Mouse (Mus musculus): ENCODE results near the gene E2f3. TPM values are rescaled to one million over a fixed set of nuclear protein-coding genes. Genes with fewer than 3 reads are reported as not detected.

The E2f3 gene
- polyA plus RNA-seq, 1 experiment from 2014 or later = 19.6 TPM

DNA sequence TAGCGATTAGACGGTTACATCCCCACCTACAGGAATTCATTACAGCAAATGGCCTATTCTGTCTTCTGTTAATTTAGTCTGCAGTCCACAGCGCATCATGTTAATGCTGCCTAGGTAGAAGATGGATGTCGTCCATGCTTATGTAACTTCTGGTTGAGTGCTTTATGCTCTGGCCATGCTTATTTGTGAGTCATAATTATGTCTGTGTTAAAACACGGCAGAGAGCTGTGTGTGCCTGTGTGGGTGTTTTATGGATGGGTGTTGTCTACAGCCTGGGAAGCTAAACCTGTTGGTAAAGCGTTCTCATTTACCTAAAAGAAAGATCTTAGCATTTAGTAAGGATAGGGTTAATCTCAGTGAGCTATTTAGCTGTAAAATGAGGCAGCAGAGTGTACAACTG lies 26.4 kb upstream of the E2f3 start:
- no peak overlapping the region for H3K4me2 ChIP-seq (ENCODE audit: low read depth, low read length)
- H3K27me3 ChIP-seq (ENCODE audit: control insufficient read depth, insufficient read depth, low read length) = no peaks in the 10 kb centered on the region
- H3K4me3 ChIP-seq (ENCODE audit: low read depth, low read length) = no peak overlapping the region
- no peak overlapping the region for H3K27ac ChIP-seq (replicated peaks; ENCODE audit: low read depth, low read length)
- no peaks in the 10 kb centered on the region for H3K4me1 ChIP-seq (ENCODE audit: control insufficient read depth, insufficient read depth, low read length)
- no peaks in the 10 kb centered on the region for H3K36me3 ChIP-seq (replicated peaks; ENCODE audit: control insufficient read depth, insufficient read depth, low read depth, low read length)
- H3K9me3 ChIP-seq (replicated peaks; ENCODE audit: control insufficient read depth, low read length) = no peaks in the 10 kb centered on the region
- H3K9ac ChIP-seq (replicated peaks; ENCODE audit: low read length) = no peak overlapping the region
- DNase-seq (ENCODE audit: low spot score) (no peak), ATAC-seq (replicated peaks; ENCODE audit: insufficient number of reproducible peaks, low FRiP score, low TSS enrichment, low read depth) (no peak)
- 86% methylated on average over 6 of the region's 6 CpGs for WGBS

DNA sequence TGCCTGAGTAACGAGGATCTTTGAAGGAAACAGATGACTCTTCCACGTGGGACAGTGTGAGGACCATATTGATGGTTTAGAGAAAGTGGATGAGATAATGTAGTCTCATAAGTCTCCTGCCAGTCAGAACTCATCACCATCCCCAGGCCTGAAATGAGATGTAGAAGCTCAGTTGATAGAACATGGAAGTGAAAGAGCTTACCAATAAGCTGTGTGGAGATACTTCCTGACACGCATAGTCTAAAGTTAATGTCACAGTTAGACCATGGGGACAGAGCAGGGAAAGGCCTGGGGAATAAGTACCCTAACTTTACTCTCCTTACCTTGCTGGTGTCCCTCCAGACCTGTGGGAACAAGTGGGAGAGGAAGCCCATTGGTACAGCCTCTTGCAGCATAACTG lies 22.9 kb upstream of the E2f3 start:
- Histone ChIP-seq H3K4me2 (ENCODE audit: low read depth, low read length) (no peak overlapping the region), H3K4me1 (ENCODE audit: control insufficient read depth, insufficient read depth, low read length) (no peaks in the 10 kb centered on the region), H3K9ac (replicated peaks; ENCODE audit: low read length) (no peak overlapping the region), H3K9me3 (replicated peaks; ENCODE audit: control insufficient read depth, low read length) (no peaks in the 10 kb centered on the region), H3K27me3 (ENCODE audit: control insufficient read depth, insufficient read depth, low read length) (no peaks in the 10 kb centered on the region), H3K4me3 (ENCODE audit: low read depth, low read length) (no peak overlapping the region), H3K27ac (replicated peaks; ENCODE audit: low read depth, low read length) (no peak overlapping the region), H3K36me3 (replicated peaks; ENCODE audit: control insufficient read depth, insufficient read depth, low read depth, low read length) (no peaks in the 10 kb centered on the region)
- 74% methylated on average over 3 of the region's 3 CpGs for WGBS
- DNase-seq (ENCODE audit: low spot score) = no peak
- ATAC-seq (replicated peaks; ENCODE audit: insufficient number of reproducible peaks, low FRiP score, low TSS enrichment, low read depth) = no peak

DNA sequence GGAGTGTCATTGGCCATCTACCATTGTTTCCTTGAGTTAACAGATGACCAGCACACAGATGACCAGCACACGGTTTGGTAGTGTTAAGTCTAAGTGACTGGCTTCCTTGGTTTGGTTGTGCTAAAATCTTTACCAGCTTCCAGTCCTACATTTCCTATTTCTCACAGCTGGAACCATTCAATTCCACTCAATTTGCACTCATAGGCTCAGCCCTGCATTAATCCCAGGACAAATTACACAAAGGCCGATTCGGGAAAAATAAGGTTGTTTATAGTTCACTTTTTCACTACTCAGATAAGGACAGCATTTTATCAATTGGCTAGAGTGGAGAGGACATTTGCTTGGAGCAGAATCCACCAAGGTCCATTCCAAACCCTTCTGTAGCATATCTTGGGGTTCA lies 19.6 kb upstream of the E2f3 start:
- H3K36me3 ChIP-seq (replicated peaks; ENCODE audit: control insufficient read depth, insufficient read depth, low read depth, low read length) = no peaks in the 10 kb centered on the region
- 80% methylated on average over 3 of the region's 3 CpGs for WGBS
- no peak overlapping the region for H3K4me3 ChIP-seq (ENCODE audit: low read depth, low read length)
- H3K4me1 ChIP-seq (ENCODE audit: control insufficient read depth, insufficient read depth, low read length) = no peaks in the 10 kb centered on the region
- DNase-seq (ENCODE audit: low spot score) = no peak
- no peak for ATAC-seq (replicated peaks; ENCODE audit: insufficient number of reproducible peaks, low FRiP score, low TSS enrichment, low read depth)
- H3K9ac ChIP-seq (replicated peaks; ENCODE audit: low read length) = no peak overlapping the region
- no peaks in the 10 kb centered on the region for H3K9me3 ChIP-seq (replicated peaks; ENCODE audit: control insufficient read depth, low read length)
- H3K27ac ChIP-seq (replicated peaks; ENCODE audit: low read depth, low read length) = no peak overlapping the region
- no peaks in the 10 kb centered on the region for H3K27me3 ChIP-seq (ENCODE audit: control insufficient read depth, insufficient read depth, low read length)
- H3K4me2 ChIP-seq (ENCODE audit: low read depth, low read length) = no peak overlapping the region

DNA sequence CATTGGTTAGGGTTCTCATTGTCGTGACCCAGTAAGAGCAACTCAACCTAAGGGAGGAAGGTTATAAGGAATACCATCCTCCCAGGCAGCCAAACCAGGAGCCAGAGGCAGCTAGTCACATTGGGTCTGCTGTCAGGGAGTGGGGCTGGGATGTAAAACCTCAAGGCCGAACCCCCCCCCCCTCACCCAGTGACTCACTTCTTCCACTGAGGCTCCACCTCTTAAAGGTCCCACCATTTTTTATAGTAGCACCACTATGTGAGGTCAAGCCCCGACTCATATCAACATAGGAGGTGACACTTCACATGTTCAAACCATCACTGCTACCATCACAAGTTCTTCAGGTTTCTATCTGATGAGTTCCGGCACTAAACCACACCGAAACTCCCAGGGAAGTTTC lies 19.0 kb upstream of the E2f3 start:
- no peak for ATAC-seq (replicated peaks; ENCODE audit: insufficient number of reproducible peaks, low FRiP score, low TSS enrichment, low read depth)
- 84% methylated on average over 5 of the region's 5 CpGs for WGBS
- no peak overlapping the region for H3K4me3 ChIP-seq (ENCODE audit: low read depth, low read length)
- H3K27ac ChIP-seq (replicated peaks; ENCODE audit: low read depth, low read length) = no peak overlapping the region
- no peak for DNase-seq (ENCODE audit: low spot score)
- no peak overlapping the region for H3K9ac ChIP-seq (replicated peaks; ENCODE audit: low read length)
- no peaks in the 10 kb centered on the region for H3K27me3 ChIP-seq (ENCODE audit: control insufficient read depth, insufficient read depth, low read length)
- H3K9me3 ChIP-seq (replicated peaks; ENCODE audit: control insufficient read depth, low read length) = no peaks in the 10 kb centered on the region
- H3K4me2 ChIP-seq (ENCODE audit: low read depth, low read length) = no peak overlapping the region
- H3K36me3 ChIP-seq (replicated peaks; ENCODE audit: control insufficient read depth, insufficient read depth, low read depth, low read length) = no peaks in the 10 kb centered on the region
- no peaks in the 10 kb centered on the region for H3K4me1 ChIP-seq (ENCODE audit: control insufficient read depth, insufficient read depth, low read length)

DNA sequence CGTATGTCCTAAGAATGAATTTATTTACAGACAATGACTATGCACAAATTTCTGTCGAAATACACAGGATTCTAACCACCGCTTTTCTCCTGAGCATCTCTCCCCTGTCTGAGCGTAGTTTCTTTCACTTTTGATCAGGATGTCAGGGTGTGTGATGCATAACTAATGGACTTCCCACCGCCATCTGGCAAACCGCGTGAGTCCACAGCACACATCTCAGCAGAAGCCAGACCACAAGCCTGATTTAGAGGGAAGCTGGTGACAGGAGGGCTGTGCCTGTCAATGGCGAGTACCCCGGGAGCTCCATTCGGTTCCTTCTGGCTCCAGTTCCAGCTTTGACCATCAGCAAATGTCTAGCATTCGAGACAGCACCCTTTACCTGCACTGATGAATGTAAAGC lies 17.3 kb upstream of the E2f3 start:
- H3K4me2 ChIP-seq (ENCODE audit: low read depth, low read length) = no peak overlapping the region
- H3K4me3 ChIP-seq (ENCODE audit: low read depth, low read length) = no peak overlapping the region
- DNase-seq (ENCODE audit: low spot score) = no peak
- ATAC-seq (replicated peaks; ENCODE audit: insufficient number of reproducible peaks, low FRiP score, low TSS enrichment, low read depth) = no peak
- H3K4me1 ChIP-seq (ENCODE audit: control insufficient read depth, insufficient read depth, low read length) = no peaks in the 10 kb centered on the region
- no peaks in the 10 kb centered on the region for H3K9me3 ChIP-seq (replicated peaks; ENCODE audit: control insufficient read depth, low read length)
- H3K36me3 ChIP-seq (replicated peaks; ENCODE audit: control insufficient read depth, insufficient read depth, low read depth, low read length) = no peaks in the 10 kb centered on the region
- WGBS = 72% methylated on average over 11 of the region's 11 CpGs
- H3K9ac ChIP-seq (replicated peaks; ENCODE audit: low read length) = no peak overlapping the region
- H3K27me3 ChIP-seq (ENCODE audit: control insufficient read depth, insufficient read depth, low read length) = no peaks in the 10 kb centered on the region
- H3K27ac ChIP-seq (replicated peaks; ENCODE audit: low read depth, low read length) = no peak overlapping the region

DNA sequence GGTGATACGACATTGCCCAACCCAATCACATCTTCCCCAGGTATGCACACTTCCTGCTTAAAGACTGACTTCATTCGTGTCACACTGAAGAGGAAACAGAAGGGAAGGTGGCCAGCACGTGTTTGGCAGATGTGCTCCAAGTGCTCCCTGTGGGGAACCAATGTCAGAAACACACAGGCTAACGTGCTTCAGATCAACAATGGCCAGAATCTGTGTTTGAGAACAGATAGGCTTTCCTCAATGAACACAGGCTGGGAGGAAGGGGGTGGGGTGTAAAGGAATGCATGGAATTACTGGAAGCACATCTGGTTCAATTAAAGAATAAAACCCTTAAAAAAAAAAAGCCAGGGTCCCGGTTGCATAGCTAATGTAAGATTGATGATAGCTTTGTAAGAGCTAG lies 15.2 kb upstream of the E2f3 start:
- Histone ChIP-seq H3K9ac (replicated peaks; ENCODE audit: low read length) (no peak overlapping the region), H3K36me3 (replicated peaks; ENCODE audit: control insufficient read depth, insufficient read depth, low read depth, low read length) (no peaks in the 10 kb centered on the region), H3K4me1 (ENCODE audit: control insufficient read depth, insufficient read depth, low read length) (no peaks in the 10 kb centered on the region), H3K27ac (replicated peaks; ENCODE audit: low read depth, low read length) (no peak overlapping the region), H3K4me2 (ENCODE audit: low read depth, low read length) (no peak overlapping the region), H3K27me3 (ENCODE audit: control insufficient read depth, insufficient read depth, low read length) (no peaks in the 10 kb centered on the region), H3K4me3 (ENCODE audit: low read depth, low read length) (no peak overlapping the region), H3K9me3 (replicated peaks; ENCODE audit: control insufficient read depth, low read length) (no peaks in the 10 kb centered on the region)
- 34% methylated on average over 5 of the region's 5 CpGs for WGBS
- DNase-seq (ENCODE audit: low spot score) = peak; percentile 56
- ATAC-seq (replicated peaks; ENCODE audit: insufficient number of reproducible peaks, low FRiP score, low TSS enrichment, low read depth) = no peak

DNA sequence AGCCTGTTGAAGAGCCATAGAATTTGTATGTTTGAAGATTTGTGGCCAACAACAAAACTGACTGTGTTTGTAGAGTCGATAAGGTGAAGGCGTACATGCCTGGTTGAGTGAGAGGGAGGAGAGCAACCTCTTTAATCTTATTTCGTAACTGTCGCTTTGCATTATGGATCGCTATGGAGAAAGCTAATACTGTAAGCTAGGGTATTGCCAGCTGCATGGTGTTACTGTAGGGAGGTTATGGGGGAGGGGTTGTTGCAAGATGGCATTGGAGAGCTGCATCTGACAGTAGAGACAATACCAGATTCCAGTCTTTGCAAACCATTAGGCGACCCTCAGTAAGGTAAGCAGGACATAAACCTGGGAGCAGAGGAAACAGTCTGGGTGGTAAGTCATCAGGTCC lies 2.1 kb upstream of the E2f3 start:
- Histone ChIP-seq H3K27ac (replicated peaks; ENCODE audit: low read depth, low read length) (no peak overlapping the region), H3K9ac (replicated peaks; ENCODE audit: low read length) (no peak overlapping the region), H3K36me3 (replicated peaks; ENCODE audit: control insufficient read depth, insufficient read depth, low read depth, low read length) (no peaks in the 10 kb centered on the region), H3K9me3 (replicated peaks; ENCODE audit: control insufficient read depth, low read length) (no peaks in the 10 kb centered on the region), H3K4me3 (ENCODE audit: low read depth, low read length) (no peak overlapping the region), H3K4me2 (ENCODE audit: low read depth, low read length) (no peak overlapping the region), H3K4me1 (ENCODE audit: control insufficient read depth, insufficient read depth, low read length) (no peaks in the 10 kb centered on the region), H3K27me3 (ENCODE audit: control insufficient read depth, insufficient read depth, low read length) (no peaks in the 10 kb centered on the region)
- WGBS = 85% methylated on average over 6 of the region's 6 CpGs
- no peak for DNase-seq (ENCODE audit: low spot score)
- no peak for ATAC-seq (replicated peaks; ENCODE audit: insufficient number of reproducible peaks, low FRiP score, low TSS enrichment, low read depth)

DNA sequence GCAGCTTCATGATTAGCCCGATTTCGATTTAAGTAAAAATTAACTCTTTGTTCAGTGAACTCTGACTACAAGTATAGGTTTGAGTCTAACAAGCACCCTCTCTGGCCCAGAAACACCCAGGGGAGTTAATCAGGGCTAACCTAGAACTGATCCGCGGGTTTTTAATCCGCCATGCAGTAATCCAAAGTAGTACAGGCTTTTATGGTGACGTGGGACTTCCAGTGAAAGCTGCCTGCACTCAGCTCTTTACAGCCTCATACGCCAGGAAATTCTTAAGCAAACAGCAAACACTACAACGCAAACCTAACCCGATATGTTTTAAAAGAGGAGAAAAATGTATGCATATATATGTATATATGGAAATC lies 875 bp upstream of the E2f3 start:
- ATAC-seq (replicated peaks; ENCODE audit: insufficient number of reproducible peaks, low FRiP score, low TSS enrichment, low read depth) (no peak), DNase-seq (ENCODE audit: low spot score) (no peak)
- H3K4me2 ChIP-seq (ENCODE audit: low read depth, low read length) = peak overlapping the region; percentile 53
- no peaks in the 10 kb centered on the region for H3K27me3 ChIP-seq (ENCODE audit: control insufficient read depth, insufficient read depth, low read length)
- WGBS = 17% methylated on average over 9 of the region's 9 CpGs
- peak overlapping the region; percentile 41 for H3K9ac ChIP-seq (replicated peaks; ENCODE audit: low read length)
- peak overlapping the region; percentile 32 for H3K4me3 ChIP-seq (ENCODE audit: low read depth, low read length)
- H3K4me1 ChIP-seq (ENCODE audit: control insufficient read depth, insufficient read depth, low read length) = no peaks in the 10 kb centered on the region
- H3K9me3 ChIP-seq (replicated peaks; ENCODE audit: control insufficient read depth, low read length) = no peaks in the 10 kb centered on the region
- H3K27ac ChIP-seq (replicated peaks; ENCODE audit: low read depth, low read length) = no peak overlapping the region
- H3K36me3 ChIP-seq (replicated peaks; ENCODE audit: control insufficient read depth, insufficient read depth, low read depth, low read length) = no peaks in the 10 kb centered on the region

All from embryonic facial prominence, embryonic 11.5 days (tissue).